In genomic region chr7:143723841-143724240, GRCm38 (mm10) we compare ENCODE assay signal across 17 mouse cellular contexts. TPM values are rescaled to one million over a fixed set of nuclear protein-coding genes. Genes with fewer than 3 reads are reported as not detected.
A peak's percentile ranks its signal among the peaks of the same experiment; 100 is the strongest.
DNase-seq lines count a peak whose midpoint lies in the region; ATAC-seq and TF ChIP-seq lines count a peak whose summit lies in the region.
"Had no signal": no experiment of that assay in that cellular context is flagged by ENCODE, and none has a peak within 500 bp of the region (broad histone marks: within the 10 kb centered on the region; RNA-seq: fewer than 3 reads in every experiment).

No protein-coding gene starts in this region.

- H3K4me1 ChIP-seq in kidney, embryonic 16.5 days (ENCODE audit: insufficient read depth, low read length) = 0 out of 2 replicates have a peak, but pooled peaks cover 5% of the 10 kb centered on the region
- H3K4me1 ChIP-seq in lung, postnatal 0 days (ENCODE audit: insufficient read depth, low read depth, low read length) = peaks cover 1% of the 10 kb centered on the region; the same call in 1 of the 2 replicates

- ATAC-seq in kidney, embryonic 16.5 days (ENCODE audit: low FRiP score, low TSS enrichment) = peak; percentile 71; the same call in 1 of the 2 replicates
- peak; percentile 97 for ATAC-seq in lung, postnatal 0 days

- no peaks in the 10 kb centered on the region for H3K9me3 ChIP-seq in kidney, embryonic 16.5 days (ENCODE audit: low read length)
- H3K9me3 ChIP-seq in lung, postnatal 0 days (ENCODE audit: low read length) = no peaks in the 10 kb centered on the region
- H3K9me3 ChIP-seq: heart, embryonic 15.5 days had no signal

- peak; percentile 83 for TF ChIP-seq EP300 in lung, postnatal 0 days (IDR thresholded peaks at IDR 0.05)

- H3K27me3 ChIP-seq in kidney, embryonic 16.5 days (ENCODE audit: insufficient read depth, low read length) = no peaks in the 10 kb centered on the region
- no peaks in the 10 kb centered on the region for H3K27me3 ChIP-seq in lung, postnatal 0 days (replicated peaks; ENCODE audit: insufficient read depth, low read length)
- H3K27me3 ChIP-seq: heart, embryonic 15.5 days had no signal

- WGBS in kidney, embryonic 16.5 days = 82% methylated on average over 4 of the region's 4 CpGs
- 58% methylated on average over 4 of the region's 4 CpGs for WGBS in lung, postnatal 0 days

- TF ChIP-seq CTCF in lung, postnatal 0 days (IDR thresholded peaks at IDR 0.05) = no peak

- no peak overlapping the region for H3K4me2 ChIP-seq in kidney, embryonic 16.5 days (replicated peaks; ENCODE audit: low read depth, low read length)
- peak overlapping the region; percentile 43 for H3K4me2 ChIP-seq in lung, postnatal 0 days (replicated peaks; ENCODE audit: low read depth, low read length)
- H3K4me2 ChIP-seq: heart, embryonic 15.5 days; liver, embryonic 11.5 days had no signal

- peak overlapping the region; percentile 6; the same call in 1 of the 2 replicates for H3K27ac ChIP-seq in kidney, embryonic 16.5 days (ENCODE audit: low read length)
- H3K27ac ChIP-seq in lung, postnatal 0 days (ENCODE audit: low read length) = peak overlapping the region; percentile 83
- H3K27ac ChIP-seq: heart, embryonic 15.5 days; left cerebral cortex, adult 2 months had no signal

- no peak overlapping the region for H3K4me3 ChIP-seq in kidney, embryonic 16.5 days (ENCODE audit: low read length)
- H3K4me3 ChIP-seq in lung, postnatal 0 days (ENCODE audit: low read depth, low read length) = no peak overlapping the region
- H3K4me3 ChIP-seq: erythroblast, embryonic 14.5 days; heart, embryonic 15.5 days; left cerebral cortex, adult 2 months had no signal

- H3K9ac ChIP-seq in kidney, embryonic 16.5 days (replicated peaks; ENCODE audit: low read length) = no peak overlapping the region
- H3K9ac ChIP-seq in lung, postnatal 0 days (replicated peaks; ENCODE audit: low read depth) = 0 out of 2 replicates have a peak overlapping the region, but pooled peaks have one; percentile 6
- H3K9ac ChIP-seq: heart, embryonic 15.5 days had no signal

- intact Hi-C loops in heart, postnatal 10 days (cut with DNase I) = no loop called here

- H3K36me3 ChIP-seq in kidney, embryonic 16.5 days (ENCODE audit: insufficient read depth, low read length) = no peaks in the 10 kb centered on the region
- no peaks in the 10 kb centered on the region for H3K36me3 ChIP-seq in lung, postnatal 0 days (ENCODE audit: insufficient read depth, low read length)
- H3K36me3 ChIP-seq: heart, embryonic 15.5 days had no signal

- peak; percentile 44 to 66 for DNase-seq in urinary bladder, postnatal 36 days (ENCODE audit: low spot score in 2 of 2)
- DNase-seq in urinary bladder, postnatal 25 days (ENCODE audit: low spot score) = no peak
- peak; percentile 95 for DNase-seq in lung, postnatal 0 days (ENCODE audit: low spot score)
- no peak for DNase-seq in heart, postnatal 10 days
- DNase-seq in layer of hippocampus, postnatal 25 days (ENCODE audit: extremely low spot score in 1 of 2, low spot score in 1 of 2) = no peak
- DNase-seq in spleen, adult 12 weeks (ENCODE audit: low spot score) = no peak
- no peak for DNase-seq in T-cell, adult 2 months (ENCODE audit: low spot score)
- DNase-seq: adrenal gland, adult 8-10 months; thymus, postnatal 25 days had no signal

RNA-seq across cellular contexts. Expression of gene Osbpl5, which starts 32.9 kb away (rescaled TPM):
- polyA plus RNA-seq in kidney, embryonic 16.5 days (2015; fragmentation: Nextera tagmentation; extraction: Ambion mirVana) = 42.1 and 47.1 TPM in 2 replicates
- 47.6 and 56.8 TPM in 2 replicates for polyA plus RNA-seq in lung, postnatal 0 days (2015; fragmentation: Nextera tagmentation; extraction: Ambion mirVana)
- 10 to 100 TPM; 28.7 to 32.2 TPM for total RNA-seq in heart, postnatal 10 days (2021)
- total RNA-seq in layer of hippocampus, postnatal 25 days (2021) = 10 to 100 TPM; 21.6 to 33.6 TPM
- polyA plus RNA-seq: erythroblast, embryonic 14.5 days had no signal

RNA-seq across cellular contexts. Expression of gene Tnfrsf23, which starts 38.2 kb away (rescaled TPM):
- 1.6 and 1.9 TPM in 2 replicates for polyA plus RNA-seq in kidney, embryonic 16.5 days (2015; fragmentation: Nextera tagmentation; extraction: Ambion mirVana)
- 2.2 and 3.0 TPM in 2 replicates for polyA plus RNA-seq in lung, postnatal 0 days (2015; fragmentation: Nextera tagmentation; extraction: Ambion mirVana)
- 1 to 10 TPM; 2.4 to 2.6 TPM for total RNA-seq in heart, postnatal 10 days (2021)
- total RNA-seq in layer of hippocampus, postnatal 25 days (2021) = 1 to 10 TPM; 1.1 TPM
- total RNA-seq: common myeloid progenitor, adult 5-6 weeks had no signal

RNA-seq across cellular contexts. Expression of gene Mrgprg, which starts 43.0 kb away (rescaled TPM):
- polyA plus RNA-seq in kidney, embryonic 16.5 days (2015; fragmentation: Nextera tagmentation; extraction: Ambion mirVana) = not detected in 2 replicates
- not detected in 2 replicates for polyA plus RNA-seq in lung, postnatal 0 days (2015; fragmentation: Nextera tagmentation; extraction: Ambion mirVana)
- total RNA-seq in heart, postnatal 10 days (2021) = not detected
- total RNA-seq in layer of hippocampus, postnatal 25 days (2021) = not detected
- total RNA-seq: CH12.LX; common myeloid progenitor, adult 5-6 weeks; granulocyte monocyte progenitor cell, adult 5-6 weeks; left cerebral cortex, adult 2 months had no signal
- polyA plus RNA-seq: erythroblast, embryonic 14.5 days; heart, embryonic 15.5 days; liver, embryonic 11.5 days had no signal

Comparison
In these comparisons a context has a peak if more than half of its experiments do, and no peak if none do; other contexts are left out.
1. DNase-seq: peak in urinary bladder, postnatal 36 days (2 of 2) and lung, postnatal 0 days (single experiment); none in urinary bladder, postnatal 25 days (single experiment), heart, postnatal 10 days (0 of 2), layer of hippocampus, postnatal 25 days (0 of 2), spleen, adult 12 weeks (single experiment) and T-cell, adult 2 months (single experiment).